Mouse (Mus musculus) liver, embryonic 14.5 days (tissue): ENCODE measurements around the gene Asgr1.

Experiments used
- CTCF ChIP-seq: IDR thresholded peaks from 2 replicates; pipeline ENCODE4 v1.5.1; 2016; ENCODE audit warnings: antibody characterized with exemption, low read depth, control low read depth
- EP300 ChIP-seq: IDR thresholded peaks from 2 replicates; pipeline ENCODE4 v1.6.1; 2016; ENCODE audit warnings: antibody characterized with exemption, low read depth

DNA sequence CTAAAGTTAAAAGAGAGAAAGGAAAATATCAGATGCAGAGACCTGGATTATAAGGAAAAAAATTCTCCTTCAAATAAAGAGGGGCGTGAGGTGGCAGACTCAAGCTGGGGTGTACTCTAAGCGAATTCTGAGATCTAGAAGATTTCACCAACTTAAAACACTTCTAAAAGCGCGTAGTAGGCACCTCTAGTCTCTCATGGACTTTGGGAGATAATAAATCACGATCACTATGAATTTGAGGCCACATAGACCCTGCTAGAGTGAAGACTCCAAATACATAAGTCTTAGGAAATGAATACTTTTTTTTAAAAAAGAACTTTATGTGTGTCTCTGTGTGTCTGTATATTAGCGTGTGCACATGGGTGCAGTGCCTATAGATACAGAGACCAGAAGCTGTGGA lies 38.2 kb upstream of the Asgr1 start:
- no peak for TF ChIP-seq CTCF
- no peak for TF ChIP-seq EP300
